Mouse (Mus musculus): ENCODE measurements around the gene Rap1b. TPM values are rescaled to one million over a fixed set of nuclear protein-coding genes. Genes with fewer than 3 reads are reported as not detected.

Rap1b gene
- polyA plus RNA-seq, 1 experiment from 2014 or later = 176 TPM

GRCm38 (mm10) chr10:117816721-117817120 lies 29.1 kb downstream of the Rap1b start:
- WGBS = 92% methylated on average over 6 of the region's 6 CpGs
- H3K9ac ChIP-seq (ENCODE audit: low read depth, low read length) = no peak overlapping the region
- H3K4me1 ChIP-seq (ENCODE audit: control insufficient read depth, insufficient read depth, low read length) = no peaks in the 10 kb centered on the region
- no peak overlapping the region for H3K27ac ChIP-seq (ENCODE audit: low read depth, low read length)
- H3K27me3 ChIP-seq (ENCODE audit: control insufficient read depth, insufficient read depth, low read length) = no peaks in the 10 kb centered on the region
- H3K9me3 ChIP-seq (ENCODE audit: control insufficient read depth, low read length) = no peaks in the 10 kb centered on the region
- ATAC-seq (ENCODE audit: low FRiP score, low TSS enrichment) = no peak
- no peak overlapping the region for H3K4me2 ChIP-seq (replicated peaks; ENCODE audit: low read depth, low read length)
- H3K36me3 ChIP-seq (ENCODE audit: control insufficient read depth, insufficient read depth, low read length) = peaks cover 74% of the 10 kb centered on the region
- H3K4me3 ChIP-seq (ENCODE audit: low read length) = no peak overlapping the region

- Histone ChIP-seq H3K27me3 (ENCODE audit: control insufficient read depth, insufficient read depth, low read length) (no peaks in the 10 kb centered on the region), H3K9ac (ENCODE audit: low read depth, low read length) (no peak overlapping the region), H3K27ac (ENCODE audit: low read depth, low read length) (no peak overlapping the region), H3K4me1 (ENCODE audit: control insufficient read depth, insufficient read depth, low read length) (no peaks in the 10 kb centered on the region), H3K4me2 (replicated peaks; ENCODE audit: low read depth, low read length) (no peak overlapping the region), H3K9me3 (ENCODE audit: control insufficient read depth, low read length) (no peaks in the 10 kb centered on the region), H3K36me3 (ENCODE audit: control insufficient read depth, insufficient read depth, low read length) (peaks cover 33% of the 10 kb centered on the region), H3K4me3 (ENCODE audit: low read length) (no peak overlapping the region)
- ATAC-seq (ENCODE audit: low FRiP score, low TSS enrichment) = no peak
- WGBS = 82% methylated on average over 2 of the region's 2 CpGs
These were observed 33.3 kb downstream of the Rap1b start for GRCm38 (mm10) chr10:117812501-117812900.

DNA sequence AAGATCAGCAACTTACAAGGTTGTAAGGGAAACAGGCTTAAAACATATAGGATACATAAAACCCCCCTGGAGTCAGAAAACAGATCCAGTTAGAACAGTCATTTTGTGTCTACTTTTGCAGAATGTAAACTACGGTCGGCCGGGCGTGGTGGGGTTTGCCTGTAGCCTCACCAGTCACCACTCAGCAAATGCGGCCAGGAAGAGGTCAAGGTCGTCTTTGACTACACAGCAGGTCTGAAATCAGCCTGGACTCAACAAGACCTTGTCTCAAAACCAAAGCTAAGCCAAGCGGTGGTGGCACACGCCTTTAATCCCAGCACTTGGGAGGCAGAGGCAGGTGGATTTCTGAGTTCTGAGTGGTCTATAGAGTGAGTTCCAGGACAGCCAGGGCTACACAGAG lies 34.3 kb downstream of the Rap1b start:
- Histone ChIP-seq H3K27ac (ENCODE audit: low read depth, low read length) (no peak overlapping the region), H3K36me3 (ENCODE audit: control insufficient read depth, insufficient read depth, low read length) (peaks cover 24% of the 10 kb centered on the region), H3K4me3 (ENCODE audit: low read length) (no peak overlapping the region), H3K27me3 (ENCODE audit: control insufficient read depth, insufficient read depth, low read length) (no peaks in the 10 kb centered on the region), H3K4me1 (ENCODE audit: control insufficient read depth, insufficient read depth, low read length) (no peaks in the 10 kb centered on the region), H3K9ac (ENCODE audit: low read depth, low read length) (no peak overlapping the region), H3K4me2 (replicated peaks; ENCODE audit: low read depth, low read length) (no peak overlapping the region), H3K9me3 (ENCODE audit: control insufficient read depth, low read length) (no peaks in the 10 kb centered on the region)
- 91% methylated on average over 8 of the region's 8 CpGs for WGBS
- no peak for ATAC-seq (ENCODE audit: low FRiP score, low TSS enrichment)

DNA sequence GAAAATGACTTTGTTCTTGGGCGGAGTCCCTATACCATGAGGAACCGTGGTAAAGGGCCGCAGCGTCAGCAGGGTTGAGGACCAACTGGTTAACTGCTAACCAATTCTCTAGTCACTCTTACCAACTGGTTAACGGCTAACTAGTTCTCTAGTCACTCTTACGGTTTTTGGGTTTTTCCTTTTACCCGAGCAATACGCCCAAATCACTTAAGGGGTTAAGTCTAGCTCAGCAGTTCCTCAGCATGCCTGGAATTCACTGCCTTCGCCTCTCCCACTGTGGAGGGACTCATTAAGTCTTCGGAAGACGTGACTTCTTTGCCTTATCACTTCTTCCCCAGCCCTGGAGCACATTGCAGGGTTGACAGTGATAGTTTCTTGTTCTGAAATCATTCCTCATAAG lies 35.3 kb downstream of the Rap1b start:
- Histone ChIP-seq H3K4me1 (ENCODE audit: control insufficient read depth, insufficient read depth, low read length) (no peaks in the 10 kb centered on the region), H3K9ac (ENCODE audit: low read depth, low read length) (no peak overlapping the region), H3K4me3 (ENCODE audit: low read length) (no peak overlapping the region), H3K27ac (ENCODE audit: low read depth, low read length) (no peak overlapping the region), H3K4me2 (replicated peaks; ENCODE audit: low read depth, low read length) (no peak overlapping the region), H3K36me3 (ENCODE audit: control insufficient read depth, insufficient read depth, low read length) (peaks cover 15% of the 10 kb centered on the region), H3K9me3 (ENCODE audit: control insufficient read depth, low read length) (no peaks in the 10 kb centered on the region), H3K27me3 (ENCODE audit: control insufficient read depth, insufficient read depth, low read length) (no peaks in the 10 kb centered on the region)
- ATAC-seq (ENCODE audit: low FRiP score, low TSS enrichment) = no peak
- WGBS = 83% methylated on average over 11 of the region's 11 CpGs

DNA sequence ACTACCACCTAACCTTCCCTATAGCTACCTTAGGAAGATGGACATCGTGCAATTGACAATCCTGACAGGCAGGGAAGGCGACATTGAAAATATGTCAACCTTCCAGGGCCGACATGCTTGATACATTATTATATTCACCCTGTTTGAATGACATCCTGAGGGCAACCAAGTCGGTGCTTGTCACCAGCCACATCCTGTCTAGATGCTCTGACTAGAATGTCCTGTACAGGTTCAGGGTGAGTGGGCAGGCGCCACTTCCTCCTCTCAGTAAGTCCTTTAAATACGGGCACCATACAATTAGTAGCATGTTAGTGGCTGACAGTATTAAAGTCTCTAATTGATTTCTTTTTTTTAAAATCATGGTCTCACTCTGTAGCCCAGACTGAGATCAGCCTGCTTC lies 37.8 kb downstream of the Rap1b start:
- H3K27me3 ChIP-seq (ENCODE audit: control insufficient read depth, insufficient read depth, low read length) = no peaks in the 10 kb centered on the region
- H3K4me3 ChIP-seq (ENCODE audit: low read length) = no peak overlapping the region
- H3K9me3 ChIP-seq (ENCODE audit: control insufficient read depth, low read length) = no peaks in the 10 kb centered on the region
- no peaks in the 10 kb centered on the region for H3K4me1 ChIP-seq (ENCODE audit: control insufficient read depth, insufficient read depth, low read length)
- no peak overlapping the region for H3K4me2 ChIP-seq (replicated peaks; ENCODE audit: low read depth, low read length)
- H3K36me3 ChIP-seq (ENCODE audit: control insufficient read depth, insufficient read depth, low read length) = peaks cover under 1% of the 10 kb centered on the region
- ATAC-seq (ENCODE audit: low FRiP score, low TSS enrichment) = no peak
- H3K27ac ChIP-seq (ENCODE audit: low read depth, low read length) = no peak overlapping the region
- no peak overlapping the region for H3K9ac ChIP-seq (ENCODE audit: low read depth, low read length)
- 79% methylated on average over 6 of the region's 6 CpGs for WGBS

GRCm38 (mm10) chr10:117805919-117806318 lies 39.9 kb downstream of the Rap1b start:
- no peak for ATAC-seq (ENCODE audit: low FRiP score, low TSS enrichment)
- no peak overlapping the region for H3K4me3 ChIP-seq (ENCODE audit: low read length)
- no peaks in the 10 kb centered on the region for H3K9me3 ChIP-seq (ENCODE audit: control insufficient read depth, low read length)
- H3K9ac ChIP-seq (ENCODE audit: low read depth, low read length) = no peak overlapping the region
- no peaks in the 10 kb centered on the region for H3K4me1 ChIP-seq (ENCODE audit: control insufficient read depth, insufficient read depth, low read length)
- H3K4me2 ChIP-seq (replicated peaks; ENCODE audit: low read depth, low read length) = no peak overlapping the region
- no peaks in the 10 kb centered on the region for H3K27me3 ChIP-seq (ENCODE audit: control insufficient read depth, insufficient read depth, low read length)
- no peak overlapping the region for H3K27ac ChIP-seq (ENCODE audit: low read depth, low read length)
- WGBS = 60% methylated on average over 9 of the region's 9 CpGs
- no peaks in the 10 kb centered on the region for H3K36me3 ChIP-seq (ENCODE audit: control insufficient read depth, insufficient read depth, low read length)

GRCm38 (mm10) chr10:117803870-117804850 lies 41.7 kb downstream of the Rap1b start:
- no peak overlapping the region for H3K27ac ChIP-seq (ENCODE audit: low read depth, low read length)
- H3K27me3 ChIP-seq (ENCODE audit: control insufficient read depth, insufficient read depth, low read length) = no peaks in the 10 kb centered on the region
- no peaks in the 10 kb centered on the region for H3K36me3 ChIP-seq (ENCODE audit: control insufficient read depth, insufficient read depth, low read length)
- H3K9me3 ChIP-seq (ENCODE audit: control insufficient read depth, low read length) = no peaks in the 10 kb centered on the region
- WGBS = 86% methylated on average over 31 of the region's 31 CpGs
- H3K4me1 ChIP-seq (ENCODE audit: control insufficient read depth, insufficient read depth, low read length) = no peaks in the 10 kb centered on the region
- no peak overlapping the region for H3K4me3 ChIP-seq (ENCODE audit: low read length)
- ATAC-seq (ENCODE audit: low FRiP score, low TSS enrichment) = no peak
- H3K4me2 ChIP-seq (replicated peaks; ENCODE audit: low read depth, low read length) = no peak overlapping the region
- no peak overlapping the region for H3K9ac ChIP-seq (ENCODE audit: low read depth, low read length)

- H3K9me3 ChIP-seq (ENCODE audit: control insufficient read depth, low read length) = no peaks in the 10 kb centered on the region
- no peak overlapping the region for H3K27ac ChIP-seq (ENCODE audit: low read depth, low read length)
- H3K4me1 ChIP-seq (ENCODE audit: control insufficient read depth, insufficient read depth, low read length) = no peaks in the 10 kb centered on the region
- no peak overlapping the region for H3K9ac ChIP-seq (ENCODE audit: low read depth, low read length)
- H3K27me3 ChIP-seq (ENCODE audit: control insufficient read depth, insufficient read depth, low read length) = no peaks in the 10 kb centered on the region
- no peak overlapping the region for H3K4me2 ChIP-seq (replicated peaks; ENCODE audit: low read depth, low read length)
- H3K4me3 ChIP-seq (ENCODE audit: low read length) = no peak overlapping the region
- 91% methylated on average over 9 of the region's 9 CpGs for WGBS
- no peak for ATAC-seq (ENCODE audit: low FRiP score, low TSS enrichment)
- H3K36me3 ChIP-seq (ENCODE audit: control insufficient read depth, insufficient read depth, low read length) = no peaks in the 10 kb centered on the region
These were observed 43.9 kb downstream of the Rap1b start for GRCm38 (mm10) chr10:117801886-117802285.

DNA sequence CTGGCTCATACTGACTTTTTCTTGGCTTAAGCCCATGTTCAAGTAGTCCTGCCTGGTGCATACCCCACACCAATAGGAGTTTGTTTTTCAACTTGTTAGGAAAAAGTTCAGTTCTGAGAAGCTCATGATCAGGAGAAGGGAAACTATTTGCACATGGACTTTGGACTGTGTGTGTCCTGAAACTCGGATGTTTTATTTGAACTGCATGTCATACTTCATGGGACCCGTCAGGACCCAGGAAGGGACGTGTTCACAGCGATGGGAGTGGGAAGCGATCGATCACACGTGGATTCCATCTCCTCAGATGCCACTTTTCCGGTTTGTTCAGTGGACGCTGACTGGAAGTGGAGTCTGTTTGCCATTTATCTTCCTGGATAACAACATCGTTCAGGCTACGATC lies 46.0 kb downstream of the Rap1b start:
- 82% methylated on average over 11 of the region's 11 CpGs for WGBS
- Histone ChIP-seq H3K4me2 (replicated peaks; ENCODE audit: low read depth, low read length) (no peak overlapping the region), H3K27me3 (ENCODE audit: control insufficient read depth, insufficient read depth, low read length) (no peaks in the 10 kb centered on the region), H3K36me3 (ENCODE audit: control insufficient read depth, insufficient read depth, low read length) (no peaks in the 10 kb centered on the region), H3K4me3 (ENCODE audit: low read length) (no peak overlapping the region), H3K9ac (ENCODE audit: low read depth, low read length) (no peak overlapping the region), H3K27ac (ENCODE audit: low read depth, low read length) (no peak overlapping the region), H3K9me3 (ENCODE audit: control insufficient read depth, low read length) (no peaks in the 10 kb centered on the region; the same call in 1 of the 2 replicates), H3K4me1 (ENCODE audit: control insufficient read depth, insufficient read depth, low read length) (no peaks in the 10 kb centered on the region)
- ATAC-seq (ENCODE audit: low FRiP score, low TSS enrichment) = no peak

Measured in kidney, embryonic 14.5 days (tissue).